In the genomic region with DNA sequence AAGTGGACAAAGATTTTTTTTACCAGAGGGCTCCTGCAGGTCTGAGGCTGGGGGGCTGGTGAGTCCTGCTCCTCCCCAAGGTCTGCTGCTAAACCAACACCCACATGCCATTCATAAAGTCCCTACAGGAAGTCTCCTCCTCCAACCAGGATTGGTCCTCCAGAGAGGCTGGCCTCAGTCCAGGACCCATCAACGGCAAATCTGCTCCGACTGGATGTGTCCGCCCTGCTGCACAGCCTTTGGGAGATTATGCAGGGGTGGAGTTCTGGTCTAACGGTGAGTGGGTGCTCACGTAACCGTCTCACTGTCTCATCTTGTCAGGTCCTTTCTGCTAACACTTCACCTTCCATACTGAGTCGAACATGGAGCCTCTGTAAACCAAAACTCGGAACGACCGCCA, we compare ENCODE assay signal across 14 mouse cellular contexts.
A peak's percentile ranks its signal among the peaks of the same experiment; 100 is the strongest.
DNase-seq lines count a peak whose midpoint lies in the region; ATAC-seq and TF ChIP-seq lines count a peak whose summit lies in the region.
"Had no signal": no experiment of that assay in that cellular context is flagged by ENCODE, and none has a peak within 500 bp of the region (broad histone marks: within the 10 kb centered on the region; RNA-seq: fewer than 3 reads in every experiment).

No protein-coding gene starts in this region.

- no peaks in the 10 kb centered on the region for H3K9me3 ChIP-seq in midbrain, postnatal 0 days (ENCODE audit: low read length)
- no peaks in the 10 kb centered on the region for H3K9me3 ChIP-seq in midbrain, embryonic 14.5 days (ENCODE audit: control insufficient read depth, low read length)
- no peaks in the 10 kb centered on the region for H3K9me3 ChIP-seq in heart, embryonic 13.5 days
- H3K9me3 ChIP-seq: liver, embryonic 12.5 days; neural tube, embryonic 15.5 days had no signal

- H3K4me1 ChIP-seq in kidney, adult 2 months (ENCODE audit: control insufficient read depth, insufficient read depth, low read length): no peaks in the 10 kb centered on the region
- no peaks in the 10 kb centered on the region for H3K4me1 ChIP-seq in midbrain, postnatal 0 days (ENCODE audit: insufficient read depth, low read length)
- H3K4me1 ChIP-seq in midbrain, embryonic 14.5 days (ENCODE audit: control insufficient read depth, insufficient read depth, low read length): no peaks in the 10 kb centered on the region
- H3K4me1 ChIP-seq in heart, embryonic 13.5 days: peaks cover 9% of the 10 kb centered on the region
- H3K4me1 ChIP-seq: liver, embryonic 12.5 days; neural tube, embryonic 15.5 days had no signal

- no peaks in the 10 kb centered on the region for H3K36me3 ChIP-seq in kidney, adult 2 months (ENCODE audit: control insufficient read depth, insufficient read depth, low read length)
- H3K36me3 ChIP-seq in midbrain, postnatal 0 days (ENCODE audit: insufficient read depth, low read length): no peaks in the 10 kb centered on the region
- no peaks in the 10 kb centered on the region for H3K36me3 ChIP-seq in midbrain, embryonic 14.5 days (ENCODE audit: control insufficient read depth, insufficient read depth, low read length)
- no peaks in the 10 kb centered on the region for H3K36me3 ChIP-seq in heart, embryonic 13.5 days
- H3K36me3 ChIP-seq: liver, embryonic 12.5 days; neural tube, embryonic 15.5 days had no signal

- DNase-seq in kidney, adult 2 months: peak; percentile 14
- DNase-seq in kidney, adult 11 months: no peak
- peak; percentile 32 for DNase-seq in midbrain, postnatal 0 days (ENCODE audit: low spot score)
- no peak for DNase-seq in midbrain, embryonic 14.5 days
- peak; percentile 44 for DNase-seq in lung, postnatal 10 days
- no peak for DNase-seq in ovary, adult 18-20 months (ENCODE audit: low spot score)
- DNase-seq in left cerebral cortex, adult 11 months (ENCODE audit: low spot score): no peak
- DNase-seq: right cerebral cortex, postnatal 4 days had no signal

- H3K27me3 ChIP-seq in kidney, adult 2 months (replicated peaks; ENCODE audit: control insufficient read depth, insufficient read depth, low read length): no peaks in the 10 kb centered on the region; the same call in 1 of the 2 replicates
- no peaks in the 10 kb centered on the region for H3K27me3 ChIP-seq in midbrain, postnatal 0 days (ENCODE audit: insufficient read depth, low read length)
- H3K27me3 ChIP-seq in midbrain, embryonic 14.5 days (ENCODE audit: control insufficient read depth, insufficient read depth, low read length): no peaks in the 10 kb centered on the region
- peaks cover 4% of the 10 kb centered on the region; the same call in 1 of the 2 replicates for H3K27me3 ChIP-seq in heart, embryonic 13.5 days (replicated peaks)
- H3K27me3 ChIP-seq: liver, embryonic 12.5 days; neural tube, embryonic 15.5 days had no signal

- H3K9ac ChIP-seq in midbrain, postnatal 0 days (replicated peaks; ENCODE audit: low read length, poor library complexity, severe bottlenecking): no peak overlapping the region
- no peak overlapping the region for H3K9ac ChIP-seq in midbrain, embryonic 14.5 days (replicated peaks; ENCODE audit: low read length)
- no peak overlapping the region for H3K9ac ChIP-seq in heart, embryonic 13.5 days
- H3K9ac ChIP-seq: liver, embryonic 12.5 days; neural tube, embryonic 15.5 days had no signal

- H3K4me2 ChIP-seq in midbrain, postnatal 0 days (ENCODE audit: low read depth, low read length, poor library complexity, severe bottlenecking): no peak overlapping the region
- no peak overlapping the region for H3K4me2 ChIP-seq in midbrain, embryonic 14.5 days (ENCODE audit: low read length)
- H3K4me2 ChIP-seq in heart, embryonic 13.5 days: peak overlapping the region; percentile 18
- H3K4me2 ChIP-seq: liver, embryonic 12.5 days; neural tube, embryonic 15.5 days had no signal

- WGBS in kidney, adult 2 months: 70% methylated on average over 10 of the region's 10 CpGs
- 81% methylated on average over 10 of the region's 10 CpGs for WGBS in midbrain, postnatal 0 days
- 86% methylated on average over 10 of the region's 10 CpGs for WGBS in midbrain, embryonic 14.5 days
- WGBS in heart, embryonic 13.5 days: 57% methylated on average over 10 of the region's 10 CpGs

- H3K27ac ChIP-seq in kidney, adult 2 months (ENCODE audit: insufficient read depth, low read depth, low read length): no peak overlapping the region
- no peak overlapping the region for H3K27ac ChIP-seq in midbrain, postnatal 0 days (ENCODE audit: low read depth, low read length)
- H3K27ac ChIP-seq in midbrain, embryonic 14.5 days (replicated peaks; ENCODE audit: low read depth, low read length): no peak overlapping the region
- no peak overlapping the region for H3K27ac ChIP-seq in heart, embryonic 13.5 days (replicated peaks)
- H3K27ac ChIP-seq: kidney, postnatal 0 days; liver, embryonic 12.5 days; neural tube, embryonic 15.5 days; stomach, postnatal 0 days had no signal

- TF ChIP-seq CTCF in kidney, adult 2 months (conservative IDR thresholded peaks at IDR 0.05; ENCODE audit: insufficient read depth, insufficient read length, low read depth, low read length): no peak
- TF ChIP-seq CTCF in midbrain, postnatal 0 days (IDR thresholded peaks at IDR 0.05): no peak

- H3K4me3 ChIP-seq in kidney, adult 2 months (ENCODE audit: insufficient read depth, low read depth, low read length): no peak overlapping the region
- no peak overlapping the region for H3K4me3 ChIP-seq in midbrain, postnatal 0 days (ENCODE audit: low read depth, low read length)
- no peak overlapping the region for H3K4me3 ChIP-seq in midbrain, embryonic 14.5 days (replicated peaks; ENCODE audit: low read depth, low read length)
- H3K4me3 ChIP-seq in heart, embryonic 13.5 days: no peak overlapping the region; the same call in 1 of the 2 replicates
- H3K4me3 ChIP-seq: erythroblast, embryonic 14.5 days; liver, embryonic 12.5 days; neural tube, embryonic 15.5 days had no signal

- no peak for ATAC-seq in midbrain, postnatal 0 days (ENCODE audit: low FRiP score)
- ATAC-seq in midbrain, embryonic 14.5 days (ENCODE audit: low FRiP score, low TSS enrichment): no peak
- ATAC-seq in heart, embryonic 13.5 days (ENCODE audit: extremely low read depth, insufficient number of reproducible peaks, low FRiP score, low TSS enrichment): no peak
- ATAC-seq: liver, embryonic 12.5 days had no signal

- TF ChIP-seq POLR2A in kidney, adult 2 months (IDR thresholded peaks at IDR 0.05; ENCODE audit: low read depth, low read length): no peak

Comparison
In these comparisons a context has a peak if more than half of its experiments do, and no peak if none do; other contexts are left out.
1. DNase-seq: peak in kidney, adult 2 months (single experiment), midbrain, postnatal 0 days (single experiment) and lung, postnatal 10 days (single experiment); none in kidney, adult 11 months (single experiment), midbrain, embryonic 14.5 days (single experiment), ovary, adult 18-20 months (single experiment) and left cerebral cortex, adult 11 months (single experiment).